Mouse (Mus musculus): ENCODE results near the gene C1qtnf5. TPM values are rescaled to one million over a fixed set of nuclear protein-coding genes. Genes with fewer than 3 reads are reported as not detected.

The C1qtnf5 gene
- polyA plus RNA-seq, 1 experiment from 2014 or later = 2.1 TPM

- Histone ChIP-seq H3K27me3 (replicated peaks) (no peaks in the 10 kb centered on the region), H3K9ac (peak overlapping the region; percentile 84), H3K4me1 (peaks cover 89% of the 10 kb centered on the region), H3K27ac (replicated peaks) (peak overlapping the region; percentile 63; the same call in 1 of the 2 replicates), H3K4me2 (peak overlapping the region; percentile 78), H3K36me3 (peaks cover 5% of the 10 kb centered on the region), H3K4me3 (0 out of 2 replicates have a peak overlapping the region, but pooled peaks have one; percentile 8), H3K9me3 (no peaks in the 10 kb centered on the region)
- ATAC-seq (ENCODE audit: extremely low read depth, insufficient number of reproducible peaks, low FRiP score, low TSS enrichment) = no peak
- 54% methylated on average over 5 of the region's 5 CpGs for WGBS
Measured at GRCm38 (mm10) chr9:44073115-44073514, 33.9 kb upstream of the C1qtnf5 start.

GRCm38 (mm10) chr9:44074395-44075275, 32.4 kb upstream of the C1qtnf5 start:
- 58% methylated on average over 9 of the region's 9 CpGs for WGBS
- H3K9ac ChIP-seq = 0 out of 2 replicates have a peak overlapping the region, but pooled peaks have one; percentile 26
- no peak overlapping the region for H3K4me2 ChIP-seq
- H3K4me1 ChIP-seq = peaks cover 90% of the 10 kb centered on the region
- ATAC-seq (ENCODE audit: extremely low read depth, insufficient number of reproducible peaks, low FRiP score, low TSS enrichment) = no peak
- no peak overlapping the region for H3K4me3 ChIP-seq
- no peaks in the 10 kb centered on the region for H3K27me3 ChIP-seq (replicated peaks)
- H3K9me3 ChIP-seq = no peaks in the 10 kb centered on the region
- peaks cover 5% of the 10 kb centered on the region for H3K36me3 ChIP-seq
- H3K27ac ChIP-seq (replicated peaks) = no peak overlapping the region

- no peak for ATAC-seq (ENCODE audit: extremely low read depth, insufficient number of reproducible peaks, low FRiP score, low TSS enrichment)
- peak overlapping the region; percentile 26; the same call in 1 of the 2 replicates for H3K9ac ChIP-seq
- H3K27me3 ChIP-seq (replicated peaks) = no peaks in the 10 kb centered on the region
- no peaks in the 10 kb centered on the region for H3K9me3 ChIP-seq
- 66% methylated on average over 24 of the region's 24 CpGs for WGBS
- H3K27ac ChIP-seq (replicated peaks) = no peak overlapping the region
- H3K36me3 ChIP-seq = peaks cover 5% of the 10 kb centered on the region
- peaks cover 92% of the 10 kb centered on the region for H3K4me1 ChIP-seq
- H3K4me3 ChIP-seq = no peak overlapping the region
- no peak overlapping the region for H3K4me2 ChIP-seq
Measured at GRCm38 (mm10) chr9:44075276-44075995, 31.6 kb upstream of the C1qtnf5 start.

- peaks cover 6% of the 10 kb centered on the region for H3K36me3 ChIP-seq
- peak overlapping the region; percentile 44 for H3K27ac ChIP-seq (replicated peaks)
- H3K4me1 ChIP-seq = peaks cover 92% of the 10 kb centered on the region
- H3K4me3 ChIP-seq = no peak overlapping the region
- WGBS = 58% methylated on average over 16 of the region's 16 CpGs
- ATAC-seq (ENCODE audit: extremely low read depth, insufficient number of reproducible peaks, low FRiP score, low TSS enrichment) = no peak
- no peak overlapping the region for H3K4me2 ChIP-seq
- no peaks in the 10 kb centered on the region for H3K27me3 ChIP-seq (replicated peaks)
- H3K9me3 ChIP-seq = no peaks in the 10 kb centered on the region
- H3K9ac ChIP-seq = peak overlapping the region; percentile 42
Measured at GRCm38 (mm10) chr9:44075996-44076763, 30.9 kb upstream of the C1qtnf5 start.

GRCm38 (mm10) chr9:44076764-44077120, 30.3 kb upstream of the C1qtnf5 start:
- no peak overlapping the region for H3K4me3 ChIP-seq
- peak overlapping the region; percentile 44; the same call in 1 of the 2 replicates for H3K27ac ChIP-seq (replicated peaks)
- H3K9me3 ChIP-seq = no peaks in the 10 kb centered on the region
- H3K4me1 ChIP-seq = peaks cover 91% of the 10 kb centered on the region
- no peaks in the 10 kb centered on the region for H3K27me3 ChIP-seq (replicated peaks)
- H3K9ac ChIP-seq = peak overlapping the region; percentile 65; the same call in 1 of the 2 replicates
- H3K36me3 ChIP-seq = peaks cover 7% of the 10 kb centered on the region
- ATAC-seq (ENCODE audit: extremely low read depth, insufficient number of reproducible peaks, low FRiP score, low TSS enrichment) = no peak
- 15% methylated on average over 5 of the region's 5 CpGs for WGBS
- H3K4me2 ChIP-seq = 0 out of 2 replicates have a peak overlapping the region, but pooled peaks have one; percentile 18

GRCm38 (mm10) chr9:44077266-44077910, 29.7 kb upstream of the C1qtnf5 start:
- H3K9ac ChIP-seq = peak overlapping the region; percentile 65
- WGBS = 74% methylated on average over 11 of the region's 11 CpGs
- peak overlapping the region; percentile 18; the same call in 1 of the 2 replicates for H3K4me2 ChIP-seq
- peaks cover 7% of the 10 kb centered on the region for H3K36me3 ChIP-seq
- peaks cover 87% of the 10 kb centered on the region for H3K4me1 ChIP-seq
- no peak for ATAC-seq (ENCODE audit: extremely low read depth, insufficient number of reproducible peaks, low FRiP score, low TSS enrichment)
- no peaks in the 10 kb centered on the region for H3K27me3 ChIP-seq (replicated peaks)
- no peak overlapping the region for H3K4me3 ChIP-seq
- 0 out of 2 replicates have a peak overlapping the region, but pooled peaks have one; percentile 82 for H3K27ac ChIP-seq (replicated peaks)
- H3K9me3 ChIP-seq = no peaks in the 10 kb centered on the region

GRCm38 (mm10) chr9:44078136-44078797, 28.8 kb upstream of the C1qtnf5 start:
- Histone ChIP-seq H3K4me1 (peaks cover 87% of the 10 kb centered on the region), H3K9ac (peak overlapping the region; percentile 65), H3K27me3 (replicated peaks) (no peaks in the 10 kb centered on the region), H3K4me3 (peak overlapping the region; percentile 1; the same call in 1 of the 2 replicates), H3K4me2 (peak overlapping the region; percentile 49), H3K9me3 (no peaks in the 10 kb centered on the region), H3K36me3 (peaks cover 7% of the 10 kb centered on the region), H3K27ac (replicated peaks) (peak overlapping the region; percentile 82)
- WGBS = 71% methylated on average over 10 of the region's 10 CpGs
- no peak for ATAC-seq (ENCODE audit: extremely low read depth, insufficient number of reproducible peaks, low FRiP score, low TSS enrichment)

GRCm38 (mm10) chr9:44078955-44079756, 27.9 kb upstream of the C1qtnf5 start:
- H3K4me1 ChIP-seq = peaks cover 91% of the 10 kb centered on the region
- peak overlapping the region; percentile 1; the same call in 1 of the 2 replicates for H3K4me3 ChIP-seq
- H3K9me3 ChIP-seq = no peaks in the 10 kb centered on the region
- ATAC-seq (ENCODE audit: extremely low read depth, insufficient number of reproducible peaks, low FRiP score, low TSS enrichment) = peak; percentile 71
- 23% methylated on average over 16 of the region's 16 CpGs for WGBS
- H3K9ac ChIP-seq = peak overlapping the region; percentile 65
- peak overlapping the region; percentile 82 for H3K27ac ChIP-seq (replicated peaks)
- H3K36me3 ChIP-seq = peaks cover 7% of the 10 kb centered on the region
- H3K27me3 ChIP-seq (replicated peaks) = 0 out of 2 replicates have a peak, but pooled peaks cover 5% of the 10 kb centered on the region
- H3K4me2 ChIP-seq = peak overlapping the region; percentile 49

- 0 out of 2 replicates have a peak, but pooled peaks cover 5% of the 10 kb centered on the region for H3K27me3 ChIP-seq (replicated peaks)
- no peaks in the 10 kb centered on the region for H3K9me3 ChIP-seq
- H3K36me3 ChIP-seq = peaks cover 7% of the 10 kb centered on the region
- H3K9ac ChIP-seq = peak overlapping the region; percentile 65; the same call in 1 of the 2 replicates
- no peak overlapping the region for H3K4me2 ChIP-seq
- peaks cover 92% of the 10 kb centered on the region for H3K4me1 ChIP-seq
- H3K4me3 ChIP-seq = no peak overlapping the region
- peak overlapping the region; percentile 82 for H3K27ac ChIP-seq (replicated peaks)
- ATAC-seq (ENCODE audit: extremely low read depth, insufficient number of reproducible peaks, low FRiP score, low TSS enrichment) = no peak
- WGBS = 64% methylated on average over 10 of the region's 10 CpGs
Measured at GRCm38 (mm10) chr9:44079997-44080780, 26.9 kb upstream of the C1qtnf5 start.
